Mouse (Mus musculus): ENCODE data around the gene Sult2a5. TPM values are rescaled to one million over a fixed set of nuclear protein-coding genes. Genes with fewer than 3 reads are reported as not detected.

Gene Sult2a5
- not detected for total RNA-seq (2022)

DNA sequence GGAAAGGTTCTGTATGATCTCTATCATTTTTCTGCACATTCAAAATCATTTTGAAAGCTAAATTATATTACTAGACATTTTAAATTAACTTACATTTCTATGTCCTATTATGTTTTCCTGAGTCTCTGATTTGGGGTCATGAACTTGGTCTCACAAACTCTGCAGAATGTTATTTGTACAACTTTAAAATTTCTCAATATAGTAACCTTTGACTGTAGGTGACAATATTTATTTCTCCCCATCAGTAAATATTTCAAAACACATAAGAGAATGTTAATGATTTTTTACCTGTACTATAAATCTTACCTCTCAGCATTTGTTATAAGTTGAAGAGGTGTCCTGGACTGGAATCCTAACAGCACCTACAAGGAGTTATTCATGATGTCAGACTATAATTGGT lies at the start of gene Sult2a5:
TSS of gene Sult2a5 (plus strand) at position 301 of the 400 bp plus-strand sequence.
- DNase-seq (ENCODE audit: low spot score in 2 of 2): no peak

Other genes with a start within 250 kb of the Sult2a5 start
- gene Cabp5, start 225.8 kb upstream of the Sult2a5 start, total RNA-seq (2022): under 1 TPM in 3 of 4 experiments, not detected in 1; 0.35 to 0.80 (median 0.80) TPM
- not detected for gene Bsph1, start 173.1 kb upstream of the Sult2a5 start, total RNA-seq (2022)
- not detected for gene Bsph2, start 52.9 kb upstream of the Sult2a5 start, total RNA-seq (2022)
- not detected for gene Sult2a2, start 109.5 kb downstream of the Sult2a5 start, total RNA-seq (2022)
- not detected for gene Sult2a1, start 213.4 kb downstream of the Sult2a5 start, total RNA-seq (2022)

Data from layer of hippocampus, adult 8-10 months (tissue).